Mouse (Mus musculus): Measurements from ENCODE around the gene Phlda1.

Phlda1 gene

GRCm38 (mm10) chr10:111506926-111507459, 907 bp downstream of the Phlda1 start:
- no peak for DNase-seq

DNA sequence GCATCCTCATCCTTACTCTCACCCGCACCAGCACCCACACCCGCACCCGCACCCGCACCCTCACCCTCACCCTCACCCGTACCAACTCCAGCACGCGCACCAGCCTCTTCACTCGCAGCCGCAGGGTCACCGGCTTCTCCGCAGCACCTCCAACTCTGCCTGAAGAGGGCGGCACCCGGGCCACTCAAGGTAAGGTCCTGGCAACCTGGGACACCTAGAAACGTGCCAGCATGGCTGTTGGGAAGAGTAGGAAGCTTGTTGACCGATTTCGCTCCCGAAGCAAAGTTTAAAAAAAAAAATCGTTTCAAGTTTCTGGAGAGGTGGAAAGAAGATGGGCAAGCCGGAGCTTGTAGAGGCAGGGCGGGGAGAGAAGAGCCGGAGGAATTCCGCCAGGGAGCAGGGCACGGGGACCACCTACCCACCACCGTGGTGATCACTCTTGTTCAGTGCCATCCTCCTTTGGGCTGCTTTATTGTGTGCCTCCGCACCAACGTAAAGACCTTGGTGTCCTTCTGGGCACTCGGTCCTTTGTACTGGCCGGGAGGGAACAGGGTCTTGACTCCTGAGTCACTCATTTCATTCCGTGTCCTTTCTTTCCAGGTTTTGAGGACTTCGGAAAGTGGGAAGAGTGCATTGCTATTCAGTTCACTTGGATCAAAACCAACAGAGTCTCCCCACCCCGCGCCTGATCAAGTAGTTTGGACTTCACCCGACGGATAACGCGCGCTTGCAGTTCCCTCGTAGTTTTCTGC, 1.6 kb downstream of the Phlda1 start:
- peak; percentile 76 for DNase-seq

- DNase-seq: no peak
Measured at GRCm38 (mm10) chr10:111508324-111509080, 2.4 kb downstream of the Phlda1 start.

DNA sequence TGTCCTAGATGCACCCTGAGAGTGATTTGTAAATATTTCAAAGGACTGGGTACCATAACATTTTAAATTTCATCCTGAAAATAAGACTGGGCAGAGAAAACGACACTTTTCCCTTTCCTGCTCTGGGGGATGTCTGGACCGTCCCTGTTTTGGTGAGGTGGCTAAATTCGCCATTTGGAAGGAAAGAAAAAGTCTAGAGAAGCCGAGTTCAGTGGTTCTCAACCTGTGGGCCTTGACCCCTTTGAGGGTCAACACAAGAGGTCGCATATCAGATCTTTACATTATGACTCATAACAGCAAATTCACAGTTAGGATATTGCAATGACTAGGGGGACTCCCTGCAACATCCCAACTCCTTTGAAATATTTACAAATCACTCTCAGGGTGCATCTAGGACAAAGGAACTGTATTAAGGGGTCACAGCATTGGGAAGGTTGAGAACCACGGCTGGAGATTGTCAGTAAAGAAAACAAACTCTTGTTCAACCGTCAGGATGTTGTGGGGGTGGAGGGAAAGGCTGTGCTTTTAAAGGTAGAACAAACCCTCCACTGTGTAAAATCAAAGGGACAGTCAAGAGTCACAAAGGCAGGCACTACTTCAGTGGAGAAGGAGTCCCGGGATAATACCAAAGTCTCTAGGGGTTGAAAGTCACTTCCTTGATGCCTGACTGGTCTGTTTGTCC, 3.2 kb downstream of the Phlda1 start:
- no peak for DNase-seq

- no peak for DNase-seq
Measured at GRCm38 (mm10) chr10:111509981-111510380, 3.9 kb downstream of the Phlda1 start.

DNA sequence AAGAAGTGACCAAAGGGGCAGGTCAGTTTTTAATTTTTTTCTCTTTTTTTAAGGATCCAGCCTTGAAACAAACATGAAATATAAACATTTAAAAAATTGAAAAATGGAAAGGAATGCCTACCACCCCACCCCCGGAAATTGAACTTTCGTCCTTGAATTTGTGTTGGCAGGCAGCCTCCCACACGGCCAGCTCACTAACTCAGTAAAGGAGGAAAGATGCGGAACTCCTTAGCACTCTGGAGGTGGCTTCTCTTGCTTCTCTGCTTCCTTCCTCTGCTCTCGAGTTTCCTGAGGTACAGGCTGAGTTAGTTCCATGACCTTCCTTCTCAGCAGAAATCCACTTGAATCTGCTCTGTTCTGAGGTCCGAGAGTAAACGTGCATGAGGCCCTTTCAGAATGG, 4.7 kb downstream of the Phlda1 start:
- DNase-seq: no peak

- no peak for DNase-seq
Measured at GRCm38 (mm10) chr10:111512036-111512568, 6.0 kb downstream of the Phlda1 start.

DNA sequence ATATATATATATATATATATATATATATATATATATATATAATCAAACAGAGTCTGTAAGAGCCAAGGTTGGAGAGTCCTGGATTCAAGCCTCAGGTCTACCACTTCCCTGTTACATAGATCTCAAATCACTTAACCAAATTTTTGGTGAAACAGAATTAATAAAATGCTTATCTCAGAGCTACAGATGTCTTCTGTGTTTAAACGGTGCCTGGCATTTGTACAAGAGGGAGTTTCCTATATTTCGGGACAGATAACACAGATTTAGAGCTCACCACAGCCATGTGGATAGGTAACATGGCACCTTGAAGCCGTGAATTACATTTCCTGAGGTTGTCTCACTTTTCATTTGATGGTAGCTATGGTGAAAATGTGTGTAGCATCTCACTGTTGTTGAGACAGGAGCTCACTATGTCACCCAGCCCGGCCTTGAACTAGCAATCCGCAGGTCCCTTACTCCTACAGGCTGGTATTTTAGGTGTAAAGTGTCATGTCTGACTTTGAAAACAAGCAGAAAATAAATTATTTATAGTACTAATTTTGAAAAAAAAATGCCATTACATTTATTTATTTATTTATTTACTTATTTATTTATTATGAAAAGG, 8.3 kb downstream of the Phlda1 start:
- DNase-seq: no peak

DNA sequence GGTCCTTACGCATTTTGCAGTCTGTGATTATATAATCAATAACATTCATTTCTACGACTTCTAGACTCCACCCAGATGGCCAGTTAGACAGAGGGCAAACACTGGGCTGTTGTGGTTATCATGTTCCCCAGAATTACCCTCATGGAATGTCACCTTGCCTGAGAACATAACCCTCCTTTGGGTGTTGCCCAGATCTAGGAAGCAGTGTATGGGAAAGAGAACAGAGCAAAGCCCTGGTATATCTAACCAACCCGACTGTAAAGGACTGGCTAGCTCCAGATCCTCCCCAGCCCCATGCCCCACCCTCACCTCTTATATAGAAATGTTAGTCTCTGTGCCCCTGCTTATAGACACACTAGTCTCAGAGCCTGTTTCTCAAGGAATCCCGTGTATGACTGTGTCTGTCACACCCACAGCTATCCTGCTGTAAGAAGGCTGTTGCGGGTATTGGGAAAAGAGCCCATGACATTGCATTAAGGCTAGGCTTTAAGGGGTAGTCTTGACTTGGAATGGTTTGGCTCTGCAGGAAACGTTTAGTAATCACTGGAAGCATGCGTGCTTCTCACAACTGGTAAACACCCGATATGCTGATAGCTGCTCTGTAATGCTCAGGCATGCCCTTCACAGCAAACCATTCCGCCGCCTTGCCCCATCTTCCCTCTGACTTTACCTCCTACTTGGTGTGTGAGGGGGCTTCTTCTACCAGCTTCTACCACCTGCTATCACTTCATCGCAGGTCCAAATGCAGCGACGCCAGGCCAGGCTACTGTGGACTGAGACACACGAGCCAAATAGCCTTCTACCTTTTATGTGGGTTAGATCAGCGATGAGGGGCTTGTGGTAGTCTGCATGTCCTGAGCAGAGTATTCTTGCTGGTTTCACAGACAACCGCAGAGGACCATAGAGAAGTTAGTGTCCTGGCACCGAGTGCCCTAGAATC, 9.3 kb downstream of the Phlda1 start:
- DNase-seq: no peak

GRCm38 (mm10) chr10:111516172-111516588, 10.1 kb downstream of the Phlda1 start:
- DNase-seq: no peak

- no peak for DNase-seq
Measured at GRCm38 (mm10) chr10:111516804-111517436, 10.8 kb downstream of the Phlda1 start.

GRCm38 (mm10) chr10:111518350-111518749, 12.3 kb downstream of the Phlda1 start:
- no peak for DNase-seq

GRCm38 (mm10) chr10:111519620-111520370, 13.7 kb downstream of the Phlda1 start:
- DNase-seq: no peak

DNA sequence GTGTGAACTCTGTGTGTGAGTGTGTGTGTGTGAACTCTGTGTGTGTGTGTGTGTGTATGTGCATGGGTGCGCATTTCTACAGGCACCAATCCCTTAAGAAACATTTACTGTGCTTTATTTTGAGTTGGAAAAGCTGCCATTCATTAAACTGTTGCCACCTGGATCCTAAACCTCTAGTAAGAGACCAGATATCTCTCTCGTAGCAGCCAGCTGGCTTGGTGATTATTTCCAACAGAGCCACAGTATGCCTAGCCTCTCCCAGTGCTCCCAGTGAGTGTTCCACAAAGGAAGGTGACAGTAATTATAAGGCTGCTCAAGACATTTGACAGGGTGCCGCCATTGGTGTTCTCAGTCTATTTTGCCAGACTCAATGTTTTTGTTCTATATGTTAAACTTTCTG, 14.5 kb downstream of the Phlda1 start:
- DNase-seq: no peak

DNA sequence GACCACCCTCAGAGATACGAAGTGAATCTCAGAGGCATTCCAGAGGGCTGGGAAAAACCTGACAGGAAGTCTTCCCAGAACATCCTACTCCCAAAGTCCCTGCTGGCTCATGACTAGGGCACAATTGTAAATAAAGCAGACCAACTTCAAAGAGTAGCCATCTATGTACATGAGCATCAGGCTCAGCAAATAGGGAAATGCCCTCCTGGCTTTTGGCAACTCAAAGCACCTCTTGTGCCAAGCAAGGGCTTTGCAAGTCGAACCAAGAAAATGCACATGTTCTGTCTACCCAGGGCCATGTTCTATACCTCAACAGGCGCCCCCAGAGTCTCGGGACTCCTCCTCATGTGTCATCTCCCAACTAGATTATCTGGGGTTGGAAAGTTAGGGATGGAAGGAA, 15.6 kb downstream of the Phlda1 start:
- no peak for DNase-seq

DNA sequence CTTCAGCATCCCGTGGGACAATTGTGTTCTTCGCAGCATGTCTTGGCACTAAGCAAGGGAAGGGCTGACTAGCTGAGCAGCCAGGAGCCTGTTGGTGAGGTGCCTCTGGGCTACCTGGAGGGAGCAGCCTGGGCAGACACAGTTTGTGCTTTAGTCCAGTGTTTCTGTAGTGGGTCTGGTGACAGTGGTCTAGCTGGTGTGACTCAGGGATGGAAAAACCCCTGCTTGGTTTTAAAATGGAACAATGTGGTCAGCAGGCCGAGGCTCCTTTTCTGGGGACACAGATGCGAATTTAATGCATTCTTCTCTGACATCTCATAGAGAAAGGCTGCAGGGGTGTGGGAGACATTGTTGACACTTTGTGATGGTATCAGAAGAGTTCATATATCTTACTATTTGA, 16.1 kb downstream of the Phlda1 start:
- no peak for DNase-seq

- no peak for DNase-seq
Measured at GRCm38 (mm10) chr10:111523894-111524293, 17.8 kb downstream of the Phlda1 start.

DNA sequence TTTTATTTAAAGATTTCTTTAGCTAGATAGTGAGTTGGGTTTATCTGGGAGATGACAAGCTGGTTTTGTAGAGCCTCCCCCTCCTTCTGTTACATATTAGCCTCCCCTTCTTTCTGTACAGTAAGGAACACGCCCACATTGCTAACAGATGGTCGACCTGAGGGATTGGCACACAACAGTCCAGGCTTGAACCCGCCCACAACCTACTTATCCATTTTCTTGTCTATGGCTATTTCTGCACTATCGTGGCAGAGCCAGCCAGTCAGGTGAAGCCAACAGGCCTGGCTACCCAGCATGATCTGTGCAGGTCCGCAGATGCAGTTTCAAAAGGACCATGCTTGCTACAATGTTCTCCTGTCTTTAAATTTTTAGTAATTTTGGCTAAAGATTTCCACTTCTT, 21.0 kb downstream of the Phlda1 start:
- DNase-seq: peak; percentile 60

DNA sequence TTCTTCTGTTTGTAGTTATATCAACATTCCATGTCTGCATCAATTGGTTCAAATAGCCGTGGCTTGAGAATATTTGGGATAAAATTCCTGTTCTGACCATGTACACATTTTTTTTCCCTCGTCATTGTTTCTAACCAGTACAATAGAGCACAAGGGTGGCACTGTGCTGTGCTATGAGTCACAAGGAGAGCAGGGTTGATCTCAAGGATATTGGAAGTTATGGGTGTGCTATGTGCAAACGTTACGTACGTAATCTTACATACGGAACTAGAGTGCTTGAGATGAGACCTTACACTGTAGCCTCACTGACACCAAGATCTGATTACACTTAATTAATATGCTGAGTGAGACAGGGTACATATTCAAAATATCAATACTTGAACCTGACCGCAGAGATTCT, 21.5 kb downstream of the Phlda1 start:
- no peak for DNase-seq

- no peak for DNase-seq
Measured at GRCm38 (mm10) chr10:111528283-111528682, 22.2 kb downstream of the Phlda1 start.
